Mouse (Mus musculus) adrenal gland (tissue): ENCODE data around the gene Podxl2.

Source experiments
- intact Hi-C: fragments of 180-260 bp; cut with DNase I; formaldehyde crosslinking; loops from one replicate; pipeline ENCODE4 v1.15.1; 2025

Podxl2 gene

GRCm38 (mm10) chr6:88830112-88830702, 44.6 kb downstream of the Podxl2 start:
- intact Hi-C loops: loop anchor here (5.0 kb wide), 2 partner anchors 103 to 268 kb away; no protein-coding TSS in a partner anchor

GRCm38 (mm10) chr6:88829579-88829978, 45.3 kb downstream of the Podxl2 start:
- intact Hi-C loops: no loop called here

- intact Hi-C loops: no loop called here
These were observed 46.4 kb downstream of the Podxl2 start for GRCm38 (mm10) chr6:88828206-88829009.

GRCm38 (mm10) chr6:88827395-88828205, 47.2 kb downstream of the Podxl2 start:
- intact Hi-C loops: no loop called here

GRCm38 (mm10) chr6:88826965-88827364, 47.9 kb downstream of the Podxl2 start:
- intact Hi-C loops: no loop called here

GRCm38 (mm10) chr6:88826545-88826944, 48.3 kb downstream of the Podxl2 start:
- intact Hi-C loops: no loop called here

GRCm38 (mm10) chr6:88826088-88826487, 48.8 kb downstream of the Podxl2 start:
- intact Hi-C loops: no loop called here

- intact Hi-C loops: loop anchor here (5.0 kb wide), 1 partner anchor 92 kb away; no protein-coding TSS in a partner anchor
These were observed 50.7 kb downstream of the Podxl2 start for GRCm38 (mm10) chr6:88824183-88824582.

- intact Hi-C loops: loop anchor here (5.0 kb wide), 1 partner anchor 90 kb away; no protein-coding TSS in a partner anchor
These were observed 52.9 kb downstream of the Podxl2 start for GRCm38 (mm10) chr6:88821901-88822300.

GRCm38 (mm10) chr6:88821294-88821693, 53.5 kb downstream of the Podxl2 start:
- intact Hi-C loops: loop anchor here (5.0 kb wide), 1 partner anchor 89 kb away; no protein-coding TSS in a partner anchor

- intact Hi-C loops: loop anchor here (5.0 kb wide), 1 partner anchor 89 kb away; no protein-coding TSS in a partner anchor
These were observed 54.0 kb downstream of the Podxl2 start for GRCm38 (mm10) chr6:88820853-88821252.

GRCm38 (mm10) chr6:88816913-88817312, 57.9 kb downstream of the Podxl2 start:
- intact Hi-C loops: no loop called here

GRCm38 (mm10) chr6:88815489-88815888, 59.4 kb downstream of the Podxl2 start:
- intact Hi-C loops: no loop called here

- intact Hi-C loops: no loop called here
These were observed 59.8 kb downstream of the Podxl2 start for GRCm38 (mm10) chr6:88815036-88815435.

GRCm38 (mm10) chr6:88813832-88814231, 61.0 kb downstream of the Podxl2 start:
- intact Hi-C loops: no loop called here

GRCm38 (mm10) chr6:88812886-88813285, 62.0 kb downstream of the Podxl2 start:
- intact Hi-C loops: no loop called here

- intact Hi-C loops: no loop called here
These were observed 62.9 kb downstream of the Podxl2 start for GRCm38 (mm10) chr6:88811880-88812400.

GRCm38 (mm10) chr6:88811396-88811795, 63.4 kb downstream of the Podxl2 start:
- intact Hi-C loops: no loop called here

GRCm38 (mm10) chr6:88810291-88810690, 64.6 kb downstream of the Podxl2 start:
- intact Hi-C loops: no loop called here

- intact Hi-C loops: no loop called here
These were observed 65.5 kb downstream of the Podxl2 start for GRCm38 (mm10) chr6:88809091-88810037.
